Mouse (Mus musculus): ENCODE measurements around the gene Sh2d3c.

DNA sequence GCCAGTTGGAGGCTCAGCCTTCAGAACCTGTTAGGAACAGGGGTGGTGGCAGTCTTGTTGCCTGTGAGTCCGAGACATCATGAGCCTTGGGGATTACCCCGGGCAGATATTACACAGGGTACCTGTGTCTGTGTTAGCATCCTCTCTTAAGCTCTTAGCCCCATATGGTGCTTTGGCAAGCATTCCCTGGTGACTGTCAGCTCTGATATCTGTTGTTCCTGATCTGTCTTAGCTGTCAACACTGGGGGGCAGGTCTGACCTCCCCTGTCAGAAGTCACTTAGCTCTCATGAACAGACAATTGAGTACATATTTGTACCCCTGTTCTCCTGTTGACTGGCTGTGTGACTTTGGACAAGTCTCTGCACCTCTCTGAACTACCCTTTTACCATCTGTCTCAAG, 38.1 kb downstream of the Sh2d3c start:
- TF ChIP-seq POLR2A (IDR thresholded peaks at IDR 0.05; ENCODE audit: borderline replicate concordance, control insufficient read depth, low read depth, low read length) (no peak), CTCF (IDR thresholded peaks at IDR 0.05; ENCODE audit: control insufficient read depth, insufficient read depth, low read length) (no peak)

All from bone marrow, adult 2 months (tissue).